Mouse (Mus musculus): ENCODE results near the gene Slc12a6. TPM values are rescaled to one million over a fixed set of nuclear protein-coding genes. Genes with fewer than 3 reads are reported as not detected.

Gene Slc12a6
- 10 to 100 TPM; 69.5 to 78.8 TPM for polyA plus RNA-seq (2017; shearing (Covaris generic))

DNA sequence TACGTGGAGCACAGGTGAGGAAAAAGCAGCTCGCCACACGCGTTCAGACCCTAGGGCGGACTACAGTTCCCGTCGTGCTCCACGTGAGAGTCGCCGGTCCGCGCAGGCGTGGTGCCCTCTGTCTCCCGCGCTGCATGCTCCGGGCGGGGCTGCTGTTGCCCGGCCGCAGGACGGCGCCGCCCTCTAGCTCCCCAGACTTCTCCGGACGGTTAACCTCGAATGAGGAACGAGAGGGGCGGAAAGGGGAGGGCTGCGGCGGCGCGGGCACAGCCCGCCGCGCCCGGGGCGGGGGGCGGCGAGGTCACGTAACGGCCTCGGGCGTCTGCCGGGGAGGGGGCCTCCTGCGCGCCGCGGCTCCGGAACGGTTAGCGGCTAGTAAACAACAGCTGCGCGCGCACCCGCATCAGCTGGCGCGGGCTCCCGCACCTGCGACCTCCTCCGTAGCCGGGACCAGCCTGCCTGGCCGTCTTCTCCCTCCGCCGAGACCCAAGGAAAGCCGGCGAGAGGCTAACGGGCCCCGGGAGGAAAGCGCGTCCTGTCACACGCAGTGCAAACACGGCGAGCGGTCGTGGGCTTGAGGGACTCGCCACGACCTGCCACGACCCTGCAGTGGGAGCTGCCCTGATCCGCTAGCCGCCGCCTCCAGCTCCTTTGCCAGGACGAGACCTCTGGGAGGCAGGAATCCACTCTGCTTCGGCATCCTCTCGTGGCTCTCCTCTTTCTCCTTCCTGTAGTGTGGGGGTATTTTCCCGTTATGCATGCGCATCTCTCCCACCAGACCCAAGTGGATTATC lies at the start of gene Slc12a6:
Slc12a6 (plus strand) TSS at position 378 of the 794 bp plus-strand sequence.

DNA sequence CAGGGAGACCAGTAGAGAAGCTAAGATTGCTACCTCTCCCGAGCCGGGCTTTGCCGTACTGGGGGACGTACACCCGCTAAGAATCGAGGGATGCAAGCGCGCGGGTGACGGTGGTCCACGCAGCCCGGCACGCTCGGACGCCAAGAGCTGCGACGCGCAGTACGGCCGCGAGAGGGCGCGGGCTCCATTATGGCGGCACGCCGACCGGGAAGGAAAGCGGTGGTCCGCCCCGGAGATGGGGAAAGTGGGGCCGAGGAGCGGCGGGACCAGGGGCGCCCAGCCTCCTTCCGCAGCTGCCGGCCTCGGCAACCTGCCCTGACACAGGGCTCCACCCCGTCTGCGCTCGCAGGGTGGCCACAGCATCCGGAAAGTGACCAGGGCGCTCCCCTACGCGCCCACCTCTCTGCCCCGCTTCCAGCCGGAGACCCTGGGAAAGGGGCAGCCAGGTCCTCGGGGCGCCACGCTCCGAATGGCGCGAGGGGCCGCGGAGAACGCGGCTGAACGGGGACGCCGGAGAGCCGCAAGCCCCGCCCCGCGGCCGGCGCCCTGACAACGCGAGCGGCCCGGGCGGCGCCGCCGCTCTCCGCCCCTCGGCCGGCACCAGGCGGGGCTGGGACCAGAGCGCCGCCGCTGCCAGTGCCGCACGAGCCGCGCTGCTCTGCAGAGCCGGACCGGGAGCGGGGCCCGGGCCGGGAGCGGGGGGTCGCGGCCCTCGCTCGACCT lies 26.3 kb upstream of the Slc12a6 start, which contains the start of gene Lpcat4:
Lpcat4 (plus strand) TSS at position 257 of the 723 bp plus-strand sequence.

DNA sequence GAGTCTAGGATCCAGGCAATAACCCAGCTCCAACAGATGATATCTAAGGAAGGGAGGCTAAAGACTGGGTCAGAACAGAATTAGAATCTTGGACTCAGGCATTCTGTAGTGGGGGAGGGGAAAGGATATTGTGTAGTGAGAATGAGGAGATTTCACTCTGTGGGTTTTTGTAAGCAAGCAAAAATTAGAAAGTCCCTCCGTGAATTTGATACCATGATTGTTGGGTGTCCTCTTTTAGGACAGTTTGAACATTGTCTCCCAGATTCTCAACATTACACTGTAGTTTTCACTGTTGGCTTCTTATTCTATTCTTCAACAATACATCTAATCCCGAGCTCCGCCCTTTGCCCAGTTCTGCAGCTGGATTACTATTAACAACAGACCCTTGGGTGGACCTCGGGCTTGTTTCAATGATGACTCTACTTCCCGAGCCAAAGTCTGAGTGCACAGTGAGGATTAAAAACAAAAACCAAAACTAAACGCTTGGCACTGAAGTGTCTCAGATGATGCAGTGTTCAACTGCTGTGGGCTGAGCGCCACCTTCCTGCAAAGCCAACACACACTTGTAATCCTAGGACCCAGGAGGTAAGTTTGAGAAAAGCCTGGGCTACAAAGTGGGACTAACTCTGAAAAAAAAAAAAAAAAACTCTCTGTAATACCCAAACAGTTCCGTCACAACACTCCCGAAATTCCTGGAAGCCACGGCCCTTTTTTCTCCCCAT lies 6.2 kb upstream of the Slc12a6 start, which contains the start of gene Nutm1:
Nutm1 (minus strand) TSS at position 51 of the 722 bp plus-strand sequence.

DNA sequence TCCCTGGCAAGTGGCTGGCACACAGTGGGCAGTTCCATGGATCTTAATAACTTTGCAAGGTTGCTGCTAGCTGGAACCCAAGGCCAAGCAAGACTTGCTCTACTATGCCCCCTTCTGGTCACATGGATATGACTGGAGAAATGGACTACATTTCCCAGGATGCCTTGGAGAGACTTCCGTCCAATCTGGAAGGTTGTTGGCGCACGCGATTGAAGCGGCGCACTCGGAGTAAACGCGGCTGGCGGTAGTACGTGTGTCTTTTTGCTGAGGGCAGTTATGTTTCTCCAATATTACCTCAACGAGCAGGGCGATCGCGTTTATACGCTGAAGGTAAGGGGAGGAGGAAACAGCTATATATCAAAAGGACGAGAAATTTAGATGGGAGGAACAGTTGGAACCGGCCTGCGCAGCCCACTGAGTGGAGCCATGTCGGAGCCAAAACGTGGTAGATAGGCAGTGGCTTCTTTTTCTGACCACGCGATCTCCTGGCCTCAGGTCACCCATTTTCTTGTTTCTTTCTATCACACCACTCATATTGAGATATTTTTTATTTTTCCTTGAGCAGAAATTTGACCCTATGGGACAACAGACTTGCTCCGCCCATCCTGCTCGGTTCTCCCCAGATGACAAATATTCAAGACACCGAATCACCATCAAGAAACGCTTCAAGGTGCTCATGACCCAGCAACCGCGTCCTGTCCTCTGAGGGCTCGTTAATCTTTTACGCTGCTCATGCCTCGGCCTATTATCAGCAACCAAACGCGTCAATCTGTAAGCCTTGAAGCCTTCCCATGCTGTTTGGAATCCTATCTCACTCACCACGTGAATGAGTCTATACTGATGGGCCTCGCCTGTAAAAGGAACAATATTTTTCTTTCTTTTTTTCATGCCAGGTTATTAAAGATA lies 3.6 kb upstream of the Slc12a6 start, which contains the start of gene Nop10:
Nop10 (plus strand) TSS at position 179 of the 906 bp plus-strand sequence.

DNA sequence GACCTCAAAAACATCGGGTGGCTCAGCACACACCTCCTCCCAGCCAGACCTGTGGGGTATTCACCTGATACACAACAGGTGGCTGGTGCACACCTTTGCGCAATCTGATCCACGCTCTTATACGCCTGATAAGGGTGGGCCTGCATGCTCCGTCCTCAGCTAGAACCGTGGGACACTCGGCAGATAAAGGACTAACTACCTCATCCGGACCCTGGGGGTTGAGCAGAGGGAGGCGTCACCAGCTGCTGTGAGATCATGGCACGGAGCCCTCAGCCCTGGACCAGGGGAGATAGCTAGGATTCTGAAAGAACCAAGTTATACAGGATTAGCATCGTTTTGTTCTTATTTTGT lies 592 bp downstream of the Slc12a6 start, which contains the start of gene Gm21985:
Gm21985 (plus strand) TSS at position 73 of the 351 bp plus-strand sequence.

DNA sequence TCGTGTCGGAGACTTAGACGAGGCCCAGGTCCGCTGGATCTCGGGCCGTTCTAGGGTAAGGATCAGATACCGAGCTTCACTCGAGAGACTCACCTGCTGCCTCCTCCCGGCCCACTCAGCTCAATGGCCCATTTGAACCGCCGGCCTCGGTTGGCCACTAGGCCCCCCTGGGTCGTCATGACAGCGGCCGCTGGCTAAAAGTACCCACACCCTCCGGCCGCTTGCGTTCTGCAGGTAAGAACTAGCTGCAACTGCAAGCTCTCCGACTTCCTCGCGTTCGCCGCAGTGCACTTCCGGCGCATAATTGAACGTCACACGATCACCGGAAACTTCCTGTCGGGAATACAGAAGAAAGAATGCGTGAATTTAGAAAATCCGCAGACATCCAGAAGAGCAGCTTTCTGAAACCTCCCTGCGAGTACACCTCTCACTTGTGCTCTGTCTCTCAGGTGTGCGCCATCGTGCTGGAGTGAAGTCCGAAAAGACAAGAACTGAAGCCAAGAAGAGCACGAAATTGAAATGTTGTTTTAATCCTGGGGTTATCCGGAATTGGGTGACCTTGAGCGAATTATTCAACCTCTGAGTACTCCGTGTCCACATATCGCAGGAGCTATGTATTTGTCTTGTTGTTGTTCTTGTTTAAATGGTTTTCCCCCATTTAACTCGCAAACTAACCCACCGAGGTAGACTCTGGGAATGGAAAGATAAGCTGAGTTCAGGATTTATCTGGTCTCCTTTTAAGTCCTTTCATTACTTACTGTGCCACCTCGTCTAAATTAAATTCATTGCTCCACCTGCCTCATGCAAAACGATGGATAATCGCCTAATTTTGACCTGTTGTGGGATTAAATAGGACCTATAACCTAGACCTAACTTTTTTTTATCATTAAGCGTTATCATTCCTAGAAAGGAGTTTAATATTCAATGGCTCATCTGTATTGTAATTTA lies 102.4 kb downstream of the Slc12a6 start, which contains the start of gene Emc4:
Emc4 (minus strand) TSS at position 302 of the 948 bp plus-strand sequence.

DNA sequence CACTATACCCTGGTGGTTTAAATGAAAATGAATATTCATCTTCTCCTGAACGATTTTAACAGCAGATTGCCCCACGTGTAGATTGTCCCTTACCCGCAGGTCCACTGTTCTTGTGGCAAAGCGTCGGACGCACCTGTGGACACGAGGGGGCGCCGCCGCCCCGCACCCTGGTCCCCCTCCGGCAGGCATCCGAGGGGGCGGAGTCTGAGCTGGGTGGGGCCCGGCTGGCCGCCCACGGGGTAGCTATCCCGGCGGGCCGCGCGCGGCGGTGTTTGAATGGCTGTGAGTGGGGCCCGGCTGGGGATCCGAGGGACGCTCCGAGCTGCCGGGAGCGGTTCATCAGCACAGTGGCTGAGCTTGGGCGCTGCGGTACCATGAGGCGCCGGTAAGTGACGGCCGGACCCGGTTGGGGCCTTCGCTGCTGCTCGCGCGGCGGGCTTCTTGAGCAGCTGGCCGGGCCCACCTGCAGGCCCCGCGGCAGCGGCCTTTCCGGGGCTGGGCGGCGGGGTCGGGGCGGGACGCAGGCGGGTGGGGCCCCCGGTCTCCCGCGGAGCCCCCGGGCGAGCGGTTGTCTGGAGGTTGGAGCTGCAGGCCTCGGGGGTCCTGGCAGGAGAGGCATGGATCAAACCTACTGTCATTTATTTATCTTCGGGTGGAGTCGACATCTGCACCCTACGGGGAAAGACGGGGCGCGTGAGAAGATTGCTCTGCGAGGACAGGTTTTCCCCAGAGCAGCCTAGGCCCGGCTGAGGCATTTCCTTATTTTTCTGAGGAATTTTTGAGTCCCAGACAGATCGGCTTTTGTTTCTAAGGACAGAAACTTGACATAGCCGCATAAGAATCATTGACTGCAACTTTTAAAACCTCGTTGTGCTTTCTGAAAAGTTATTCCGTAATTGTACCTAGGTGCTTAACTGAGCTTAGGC lies 113.6 kb downstream of the Slc12a6 start, which contains the start of gene Katnbl1:
Katnbl1 (plus strand) TSS at position 239 of the 926 bp plus-strand sequence.

Other genes starting within 250 kb of the Slc12a6 start
- not detected for gene Olfr1311, start 241.4 kb upstream of the Slc12a6 start, polyA plus RNA-seq (2017; shearing (Covaris generic))
- gene Olfr1312, start 215.6 kb upstream of the Slc12a6 start, polyA plus RNA-seq (2017; shearing (Covaris generic)): under 1 TPM; 0.10 to 0.22 TPM
- gene Olfr1313, start 188.0 kb upstream of the Slc12a6 start, polyA plus RNA-seq (2017; shearing (Covaris generic)): under 1 TPM in 1 of 2 experiments, not detected in 1; 0.11 TPM
- under 1 TPM in 1 of 2 experiments, not detected in 1; 0.12 TPM for gene Olfr1314, start 169.0 kb upstream of the Slc12a6 start, polyA plus RNA-seq (2017; shearing (Covaris generic))
- gene Olfr1315-ps1, start 150.4 kb upstream of the Slc12a6 start, polyA plus RNA-seq (2017; shearing (Covaris generic)): not detected
- gene Olfr1316, start 130.8 kb upstream of the Slc12a6 start, polyA plus RNA-seq (2017; shearing (Covaris generic)): not detected
- not detected for gene Olfr1317, start 125.5 kb upstream of the Slc12a6 start, polyA plus RNA-seq (2017; shearing (Covaris generic))
- not detected for gene Olfr1318, start 111.6 kb upstream of the Slc12a6 start, polyA plus RNA-seq (2017; shearing (Covaris generic))
- gene Lpcat4, start 26.4 kb upstream of the Slc12a6 start, polyA plus RNA-seq (2017; shearing (Covaris generic)): 100 to 1,000 TPM; 109 to 162 TPM
- 1 to 10 TPM in 1 of 2 experiments, under 1 TPM in 1; 0.25 to 2.1 TPM for gene Nutm1, start 6.5 kb upstream of the Slc12a6 start, polyA plus RNA-seq (2017; shearing (Covaris generic))
- 100 to 1,000 TPM; 129 to 166 TPM for gene Nop10, start 3.9 kb upstream of the Slc12a6 start, polyA plus RNA-seq (2017; shearing (Covaris generic))
- not detected for gene Gm21985, start 489 bp downstream of the Slc12a6 start, polyA plus RNA-seq (2017; shearing (Covaris generic))
- 10 to 100 TPM; 91.3 to 93.6 TPM for gene Emc4, start 102.2 kb downstream of the Slc12a6 start, polyA plus RNA-seq (2017; shearing (Covaris generic))
- gene Katnbl1, start 113.4 kb downstream of the Slc12a6 start, polyA plus RNA-seq (2017; shearing (Covaris generic)): 10 to 100 TPM; 19.2 to 21.8 TPM
- 10 to 100 TPM; 16.5 to 17.0 TPM for gene Emc7, start 189.2 kb downstream of the Slc12a6 start, polyA plus RNA-seq (2017; shearing (Covaris generic))
- gene Chrm5, start 214.9 kb downstream of the Slc12a6 start, polyA plus RNA-seq (2017; shearing (Covaris generic)): not detected
- 10 to 100 TPM; 59.5 to 66.9 TPM for gene Aven, start 227.1 kb downstream of the Slc12a6 start, polyA plus RNA-seq (2017; shearing (Covaris generic))